Mouse (Mus musculus): Measurements from ENCODE around the gene Car15.

Gene Car15

DNA sequence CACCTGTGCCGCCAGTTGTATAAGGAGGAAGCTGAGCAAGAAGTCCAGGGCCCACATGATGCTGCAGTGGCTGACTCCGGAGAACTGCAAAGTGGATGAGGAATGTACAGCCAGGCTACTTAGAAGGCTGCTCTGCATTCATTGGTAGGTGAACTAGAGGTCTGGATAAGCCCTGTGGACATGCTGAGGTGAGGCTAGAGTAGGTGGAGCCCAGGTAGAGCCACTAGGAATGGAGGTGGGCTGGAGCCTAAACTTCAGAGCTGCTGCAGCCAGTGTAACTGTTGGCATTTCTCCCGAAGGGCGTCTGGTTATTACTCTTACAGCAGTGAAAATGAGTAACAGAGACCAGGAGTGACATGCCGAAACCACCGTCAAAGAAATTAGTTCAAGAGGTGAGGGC is at the start of gene Car15:
TSS of gene Car15 (minus strand) at position 314 of the 400 bp plus-strand sequence.
- DNase-seq, result peak; percentile 50

DNA sequence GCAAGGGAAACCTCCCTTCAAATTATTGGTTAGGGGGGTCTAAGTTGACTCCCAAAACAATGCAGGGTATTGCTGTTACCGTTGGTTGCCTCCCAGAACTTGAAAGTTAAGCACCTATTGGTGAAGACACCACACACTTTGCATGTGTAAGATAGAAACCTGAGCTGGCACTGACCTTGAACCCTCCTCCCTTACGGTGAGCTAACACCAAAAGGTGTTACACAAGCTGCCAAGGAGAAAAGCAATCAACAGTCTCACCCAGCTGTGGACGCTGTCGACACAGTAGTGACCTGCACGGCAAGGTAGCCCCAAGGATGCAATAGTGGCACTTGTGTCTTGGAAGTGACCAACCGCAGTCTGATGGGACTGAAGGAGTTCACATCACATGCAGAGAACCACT is 46.0 kb upstream of the Car15 start:
- DNase-seq, result no peak

DNA sequence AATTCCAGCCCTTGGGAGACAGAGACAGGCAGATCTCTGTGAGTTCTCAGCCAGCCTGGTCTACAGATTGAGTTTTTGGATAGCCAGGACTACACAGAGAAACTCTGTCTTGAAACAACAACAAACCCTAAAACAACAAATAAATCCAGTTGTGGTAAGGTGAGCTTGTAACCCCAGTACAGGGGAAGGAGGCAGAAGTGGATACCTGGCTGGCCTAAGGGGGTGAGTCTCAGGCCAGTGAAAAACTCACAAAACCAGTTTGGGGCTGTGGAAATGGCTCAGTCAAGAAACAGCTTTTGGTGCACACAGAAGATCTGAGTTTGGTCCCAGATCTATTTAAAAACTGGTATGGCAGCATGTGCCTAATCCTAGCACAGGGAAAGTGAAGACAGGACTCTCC is 44.0 kb upstream of the Car15 start:
- no peak for DNase-seq

DNA sequence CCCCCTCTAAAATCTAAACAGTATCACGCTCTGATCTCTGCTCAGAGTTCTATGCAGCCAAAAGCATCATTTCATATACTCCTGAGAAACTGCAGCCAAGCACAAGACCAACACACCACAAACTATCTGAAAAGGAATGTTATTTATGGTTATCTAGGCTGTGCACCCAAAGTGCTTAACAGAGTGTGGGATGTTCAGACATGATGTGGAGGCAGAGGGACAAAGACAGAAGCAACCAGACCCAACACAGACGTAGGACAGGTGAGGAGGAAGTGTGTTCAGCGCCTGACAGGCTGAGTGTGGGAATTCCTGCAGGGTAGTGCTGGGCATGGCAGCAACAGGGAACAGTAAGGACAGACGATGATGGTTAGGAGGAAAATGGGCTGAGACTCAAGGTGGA is 41.4 kb upstream of the Car15 start:
- DNase-seq, result no peak

DNA sequence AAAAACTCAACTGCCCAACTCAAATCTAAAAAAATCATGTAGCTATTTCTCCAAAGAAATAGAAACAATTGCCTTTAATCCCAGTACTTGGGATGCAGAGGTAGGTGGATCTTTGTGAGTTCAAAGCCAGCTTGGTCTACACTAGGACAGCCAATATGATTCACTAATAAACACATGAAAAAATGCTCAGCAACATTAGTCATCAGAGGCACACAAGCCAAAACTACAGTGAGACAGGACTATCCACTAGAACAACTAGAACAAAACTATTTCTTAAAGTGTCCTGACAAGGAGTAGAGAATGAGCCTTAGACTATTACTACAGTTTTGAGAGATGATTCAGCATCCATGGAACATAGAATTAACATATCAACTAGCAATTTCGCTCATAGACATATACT is 37.9 kb upstream of the Car15 start:
- DNase-seq, result no peak

DNA sequence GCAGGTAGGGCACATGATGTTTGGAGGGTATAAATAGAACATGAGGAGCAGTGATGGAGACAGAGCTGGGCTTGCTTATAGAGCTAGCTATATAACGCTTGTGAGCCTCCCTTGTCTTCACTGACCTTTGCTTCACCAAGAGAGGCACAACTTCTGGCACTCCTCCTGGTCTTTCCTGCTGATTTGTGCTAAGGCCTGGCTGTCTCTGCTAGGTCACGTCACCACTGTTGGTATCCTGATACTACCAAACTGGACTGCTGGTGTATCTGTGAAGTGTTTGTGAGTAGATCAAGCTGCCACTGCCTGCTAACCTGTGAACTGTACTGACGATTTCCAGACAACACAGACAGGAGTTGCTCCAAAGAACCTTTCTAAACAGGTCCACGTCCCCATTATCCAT is 37.0 kb upstream of the Car15 start:
- no peak for DNase-seq

DNA sequence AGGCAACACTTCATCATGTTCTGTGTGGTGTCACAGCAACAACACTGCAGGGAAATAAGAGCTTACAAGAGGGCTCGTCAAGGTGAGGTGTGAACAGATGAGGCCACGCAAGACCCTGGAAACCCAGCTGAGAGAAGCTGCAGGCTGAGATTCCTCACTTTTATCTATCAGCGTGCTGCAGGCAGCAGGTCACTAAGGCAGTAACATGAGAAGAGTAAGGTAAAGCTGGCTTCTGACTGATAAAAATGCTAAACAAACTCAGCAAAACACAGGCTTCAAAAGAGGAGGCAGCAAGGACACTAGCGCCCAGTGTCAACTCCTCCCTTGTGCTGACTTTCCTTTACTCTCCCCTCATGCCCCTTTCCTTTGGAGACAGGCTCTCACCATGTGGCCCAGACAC is 34.8 kb upstream of the Car15 start:
- DNase-seq, result no peak

DNA sequence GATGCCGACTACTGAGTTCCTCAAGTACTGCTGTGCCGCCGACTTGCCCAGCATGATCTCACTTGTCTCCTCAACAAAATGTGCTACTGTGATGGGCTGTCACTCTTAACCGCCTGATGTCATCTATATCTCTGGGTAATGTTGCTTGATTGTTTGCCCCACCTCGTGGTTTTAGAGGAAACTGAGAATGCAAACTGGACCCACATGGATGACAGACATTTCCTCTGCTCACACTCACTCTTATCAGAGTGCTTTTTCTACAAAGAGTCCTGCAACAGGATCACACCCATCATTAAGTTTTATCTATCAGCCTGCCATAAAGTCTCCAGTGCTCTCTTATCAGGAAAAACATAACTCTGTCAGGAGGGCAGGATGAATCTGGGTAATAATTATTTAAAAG is 33.1 kb upstream of the Car15 start:
- DNase-seq, result no peak

DNA sequence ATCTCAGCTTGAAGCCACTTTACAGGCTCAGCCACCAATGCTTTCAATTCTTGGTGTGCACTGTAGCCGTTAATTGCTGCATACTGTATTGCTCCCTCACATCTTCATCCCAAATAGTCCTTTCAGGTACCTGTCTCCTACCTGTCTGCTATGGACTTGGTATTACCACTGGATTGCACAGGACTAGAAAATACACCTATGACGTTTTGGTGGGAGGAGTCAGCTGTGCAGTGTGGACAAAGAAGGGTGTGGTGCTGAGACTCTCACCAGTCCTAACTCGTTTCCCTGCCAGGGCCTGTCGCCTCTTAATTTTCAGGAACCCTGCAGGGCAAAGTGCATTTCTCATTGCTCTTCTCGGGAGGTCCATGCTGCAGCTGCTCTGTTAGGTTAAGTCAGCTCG is 27.6 kb upstream of the Car15 start:
- peak; percentile 43 for DNase-seq

DNA sequence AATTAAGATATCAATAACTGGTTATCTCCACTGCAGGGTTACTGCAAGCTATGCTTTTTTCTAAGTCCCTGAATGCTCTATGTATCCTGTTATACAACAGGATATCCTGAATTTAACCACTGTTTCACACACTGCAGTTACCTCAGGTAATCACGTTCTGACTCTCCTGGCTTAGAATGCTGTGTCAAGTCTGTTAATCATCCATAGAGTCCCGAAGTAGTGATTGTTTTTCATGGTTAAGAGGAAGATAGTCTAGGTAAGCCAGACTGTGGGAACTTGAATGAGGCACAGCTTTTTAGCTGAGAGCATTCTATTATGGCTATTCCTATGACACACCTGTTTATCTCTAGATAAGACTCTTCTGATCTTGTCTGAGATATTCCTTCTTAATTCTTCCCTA is 27.1 kb upstream of the Car15 start:
- no peak for DNase-seq

DNA sequence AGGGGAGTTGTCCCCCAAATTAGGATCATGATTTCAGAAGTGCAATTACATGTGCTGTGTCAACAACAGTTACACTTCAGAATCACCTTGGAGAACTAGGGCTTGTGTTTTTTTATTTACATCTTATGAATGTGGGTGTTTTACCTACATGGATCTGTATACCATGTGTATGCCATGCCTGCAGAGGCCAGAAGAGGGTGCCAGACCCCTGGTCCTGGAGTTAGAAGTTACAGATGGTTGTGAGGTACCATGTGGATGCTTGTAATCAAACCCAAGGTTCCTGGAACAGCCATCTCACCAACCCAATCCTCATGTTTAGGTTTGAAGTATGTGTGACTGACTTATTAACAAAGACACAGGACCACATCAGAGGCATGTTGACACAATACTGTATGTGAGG is 20.4 kb upstream of the Car15 start:
- DNase-seq, result peak; percentile 38

DNA sequence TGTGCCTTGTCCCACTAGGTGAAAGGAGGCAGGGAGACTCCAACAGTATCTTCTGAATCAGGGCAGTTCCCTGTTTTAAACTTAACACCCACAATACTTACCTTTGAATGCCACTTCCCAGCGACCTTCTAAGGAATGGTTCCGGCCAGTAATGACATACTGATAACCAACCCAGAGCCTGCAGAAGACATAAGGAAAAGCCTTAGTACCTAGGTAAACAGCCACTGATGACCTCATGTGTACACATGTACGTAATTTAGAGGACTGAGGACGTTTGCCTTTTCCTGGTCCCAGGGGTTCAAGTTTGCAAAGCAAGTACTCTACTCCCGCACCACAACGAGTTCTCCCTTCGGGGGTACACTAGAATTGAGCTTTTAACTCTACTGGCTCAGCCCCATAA is 19.0 kb upstream of the Car15 start:
- DNase-seq, result no peak

DNA sequence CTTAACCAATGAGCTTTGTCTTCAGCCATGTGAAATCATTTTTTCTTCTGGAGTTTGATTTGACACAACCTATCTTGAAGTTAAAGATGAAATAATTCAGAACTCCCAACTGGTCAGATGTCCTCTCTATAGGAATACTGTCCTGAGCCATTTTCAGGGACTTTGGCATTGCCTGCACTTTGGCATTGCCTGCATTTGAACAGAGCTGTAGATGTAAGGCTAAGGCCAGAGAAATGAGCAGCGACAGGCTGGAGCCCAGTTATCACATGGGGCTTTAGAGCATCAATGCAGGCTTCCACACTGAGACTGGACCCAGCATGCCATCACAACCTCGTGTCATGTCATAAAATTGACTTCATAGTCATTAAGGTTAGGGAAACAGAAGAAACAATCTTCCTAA is 15.1 kb upstream of the Car15 start:
- no peak for DNase-seq

DNA sequence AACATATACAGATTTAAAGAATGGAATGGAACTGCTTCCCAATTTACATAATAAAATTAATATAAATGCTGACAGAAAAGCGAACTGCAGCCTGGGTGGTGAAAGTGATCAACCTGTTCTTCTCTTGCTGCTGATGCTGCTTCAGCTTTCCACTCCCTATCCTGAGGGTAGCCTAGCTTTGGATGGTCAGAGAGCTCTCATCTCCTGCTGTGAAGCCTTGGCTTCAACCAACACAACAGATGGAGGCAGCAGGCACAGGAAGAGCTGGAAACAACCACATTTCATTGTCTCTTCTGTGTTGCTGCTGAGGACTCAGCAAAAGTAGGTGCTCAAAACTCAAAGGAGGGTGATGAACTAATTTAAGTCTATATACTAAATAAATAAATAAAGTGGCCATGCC is 13.7 kb upstream of the Car15 start:
- DNase-seq, result no peak

DNA sequence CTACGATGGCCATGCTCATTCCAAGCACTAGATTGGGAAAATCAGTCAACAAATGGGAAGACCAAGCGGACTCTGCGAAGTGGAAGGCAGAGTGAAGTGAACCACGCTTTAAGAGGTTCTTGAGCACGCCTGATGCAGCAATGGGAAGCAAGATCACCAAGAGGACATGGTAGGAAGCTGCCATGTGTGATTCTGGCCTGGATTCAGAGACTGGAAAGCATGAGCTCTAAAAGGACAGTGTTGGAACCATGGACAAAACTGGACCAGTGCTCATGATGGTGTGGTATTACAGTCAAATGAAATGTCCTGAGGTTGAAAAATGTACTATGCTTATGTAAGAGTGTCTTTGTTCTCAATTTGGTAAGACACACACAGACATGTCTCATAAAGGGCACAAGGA is 13.2 kb upstream of the Car15 start:
- DNase-seq, result no peak

DNA sequence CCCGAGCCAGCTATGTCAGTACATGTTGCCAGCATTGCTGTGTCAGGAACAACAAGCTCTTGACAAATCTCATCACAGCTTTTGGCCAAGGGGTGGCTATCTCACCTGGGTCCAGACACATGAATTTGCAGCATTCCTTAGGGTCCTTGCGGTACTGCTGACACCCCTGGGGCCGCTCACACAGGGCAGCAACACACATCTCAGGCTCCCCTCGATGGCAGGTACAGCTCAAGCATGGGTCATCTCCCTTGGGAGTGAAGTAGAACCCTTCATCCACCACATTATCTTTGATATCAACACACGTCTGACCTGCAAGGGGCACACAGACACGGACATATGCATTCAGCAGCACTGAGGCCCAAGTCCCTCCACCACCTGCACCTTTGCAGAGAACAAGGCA is 11.3 kb upstream of the Car15 start:
- DNase-seq, result no peak

DNA sequence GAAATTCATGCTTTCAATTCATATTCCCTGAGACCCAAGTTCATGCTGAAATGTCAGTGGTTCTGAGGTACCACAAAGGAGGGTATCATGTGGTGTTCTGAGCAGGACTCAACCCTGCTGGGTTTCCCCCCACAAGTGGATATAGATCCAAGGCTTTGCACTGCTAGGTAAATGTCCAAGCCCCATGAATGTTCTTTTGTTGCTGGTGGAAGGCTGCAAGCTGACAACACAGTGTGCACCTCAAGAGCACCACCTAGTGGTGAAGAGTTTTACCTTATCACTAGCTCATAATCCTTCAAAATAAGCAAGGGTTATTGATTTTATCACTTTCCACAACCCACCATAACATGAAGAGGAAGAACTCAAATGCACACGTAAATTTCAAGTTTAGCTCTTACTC is 10.8 kb upstream of the Car15 start:
- peak; percentile 56 for DNase-seq

DNA sequence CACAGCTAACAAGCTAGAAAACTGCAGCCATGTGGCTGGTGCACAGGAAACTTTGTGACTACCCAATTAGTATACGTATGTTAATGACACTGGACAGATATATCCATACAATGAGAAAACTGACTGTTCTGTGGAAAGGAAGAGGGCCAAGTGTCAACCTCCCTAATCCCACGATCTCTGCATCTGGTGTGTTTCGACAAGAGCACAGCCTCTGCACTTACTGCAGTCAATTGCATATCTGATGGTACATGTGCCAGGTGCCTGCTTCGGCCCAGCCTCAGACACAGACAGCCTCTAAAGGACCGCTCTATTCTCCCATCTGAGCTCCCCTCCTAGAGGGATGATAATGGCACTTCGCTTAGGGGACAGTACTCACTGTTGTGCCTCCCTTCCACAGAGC is 10.3 kb upstream of the Car15 start:
- DNase-seq, result no peak

DNA sequence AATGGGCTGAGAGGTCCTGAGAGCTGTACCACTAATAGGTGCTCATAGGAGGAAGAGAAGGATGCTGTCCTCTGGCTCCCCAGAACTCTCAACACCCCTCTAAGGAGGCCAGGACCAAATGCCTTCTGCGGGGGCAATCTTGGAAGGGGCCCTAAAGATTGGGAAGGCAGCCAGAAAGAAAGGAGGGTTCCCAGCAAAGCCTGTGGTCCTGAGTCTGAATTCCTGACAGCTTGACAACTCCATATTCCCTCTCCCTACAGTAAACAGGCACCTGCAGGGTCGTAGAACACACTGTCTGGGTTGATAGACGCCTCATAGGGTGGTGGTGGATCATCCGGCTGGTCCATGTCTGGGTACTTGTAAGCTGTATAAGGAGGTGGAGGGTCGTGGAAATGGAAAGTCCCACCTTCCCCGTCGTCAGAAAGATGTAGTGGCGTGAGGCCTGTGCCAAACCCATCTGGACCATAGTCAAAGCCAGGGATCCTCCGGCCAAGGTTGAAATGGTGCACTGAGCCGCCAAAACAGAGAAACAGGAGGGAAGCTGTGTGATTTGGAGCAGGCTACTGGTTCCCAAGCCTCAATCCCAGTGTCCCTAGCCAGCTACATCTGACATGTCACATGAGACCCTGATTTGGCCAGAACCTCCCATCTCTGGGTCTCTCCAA is 5.7 kb upstream of the Car15 start:
- no peak for DNase-seq

DNA sequence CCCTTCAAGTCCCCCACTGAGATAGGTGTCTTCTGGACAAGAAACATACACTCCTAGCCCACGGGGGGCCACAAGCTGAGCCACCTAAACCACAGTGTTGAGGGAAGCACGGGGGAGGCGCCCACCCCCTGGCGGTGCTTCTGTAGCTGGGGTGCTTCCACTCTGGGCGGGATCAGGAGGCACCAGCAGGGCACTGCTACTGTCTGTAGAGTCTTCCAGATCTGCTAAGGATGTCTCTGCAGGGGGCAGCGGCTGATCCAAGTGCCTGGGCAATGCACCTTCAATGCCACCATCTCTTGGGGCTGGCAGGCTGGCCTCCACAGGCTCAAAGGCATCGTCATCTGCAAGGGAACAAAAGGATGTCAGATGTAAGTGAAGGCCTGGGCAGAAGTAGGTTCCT is 4.3 kb upstream of the Car15 start:
- no peak for DNase-seq

DNA sequence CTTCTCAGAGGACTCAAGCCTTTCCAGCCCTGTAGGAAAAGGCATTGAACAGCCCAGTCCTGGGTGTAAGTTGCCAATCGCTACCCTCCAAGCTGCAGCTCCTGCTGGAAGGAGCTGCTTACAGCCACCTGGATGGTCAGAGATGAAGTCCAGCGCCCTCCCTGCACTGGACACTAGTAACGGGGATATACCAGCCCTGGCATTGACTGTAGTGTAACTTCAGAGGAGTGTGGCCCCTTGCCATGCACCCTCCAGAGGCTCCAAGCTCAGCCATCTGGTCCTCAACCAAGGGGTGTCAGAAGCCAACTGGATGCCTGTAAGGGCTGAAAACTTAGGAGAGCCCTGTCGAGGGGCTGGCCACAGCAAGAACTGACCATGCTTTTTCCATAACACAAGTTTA is 1.8 kb upstream of the Car15 start:
- no peak for DNase-seq

DNA sequence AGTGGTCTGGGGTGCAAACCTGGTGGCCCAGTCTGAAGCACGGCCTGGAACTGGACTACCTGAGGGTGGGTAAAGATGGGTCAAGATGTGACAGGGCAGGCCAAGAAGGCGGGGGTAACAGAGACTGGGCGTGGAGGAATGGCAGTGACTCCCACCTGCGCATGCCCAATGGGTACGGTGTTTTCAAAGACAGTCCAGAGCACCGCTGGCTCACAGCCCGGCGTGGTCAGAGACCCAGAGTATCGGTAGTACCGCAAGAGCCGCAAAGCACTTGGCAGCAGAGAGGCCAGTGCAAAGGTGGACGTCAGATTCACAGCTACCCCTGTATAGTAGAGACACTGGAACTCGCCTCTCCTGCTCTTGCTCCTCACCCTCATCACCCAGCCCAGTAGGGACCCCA is 2.7 kb downstream of the Car15 start:
- peak; percentile 47 for DNase-seq

DNA sequence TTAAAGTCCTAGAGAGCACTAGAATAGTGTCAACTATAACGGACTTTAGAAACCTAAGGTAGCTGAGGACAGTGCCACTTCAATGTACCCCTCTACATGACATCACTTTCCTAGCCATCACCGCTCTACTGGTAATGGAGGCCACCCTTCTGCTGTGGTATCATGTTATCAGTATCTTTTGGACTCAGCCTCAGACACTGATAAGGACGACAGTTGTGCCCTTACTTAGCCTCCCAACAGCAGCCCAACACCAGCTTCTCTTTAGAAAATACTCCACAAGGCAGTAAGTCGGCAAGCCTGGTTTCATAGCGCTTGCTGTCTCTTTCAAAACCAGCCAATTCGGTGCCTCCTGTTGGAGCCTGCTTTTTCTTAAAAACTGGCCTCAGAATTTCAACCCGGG is 3.6 kb downstream of the Car15 start:
- DNase-seq, result no peak

DNA sequence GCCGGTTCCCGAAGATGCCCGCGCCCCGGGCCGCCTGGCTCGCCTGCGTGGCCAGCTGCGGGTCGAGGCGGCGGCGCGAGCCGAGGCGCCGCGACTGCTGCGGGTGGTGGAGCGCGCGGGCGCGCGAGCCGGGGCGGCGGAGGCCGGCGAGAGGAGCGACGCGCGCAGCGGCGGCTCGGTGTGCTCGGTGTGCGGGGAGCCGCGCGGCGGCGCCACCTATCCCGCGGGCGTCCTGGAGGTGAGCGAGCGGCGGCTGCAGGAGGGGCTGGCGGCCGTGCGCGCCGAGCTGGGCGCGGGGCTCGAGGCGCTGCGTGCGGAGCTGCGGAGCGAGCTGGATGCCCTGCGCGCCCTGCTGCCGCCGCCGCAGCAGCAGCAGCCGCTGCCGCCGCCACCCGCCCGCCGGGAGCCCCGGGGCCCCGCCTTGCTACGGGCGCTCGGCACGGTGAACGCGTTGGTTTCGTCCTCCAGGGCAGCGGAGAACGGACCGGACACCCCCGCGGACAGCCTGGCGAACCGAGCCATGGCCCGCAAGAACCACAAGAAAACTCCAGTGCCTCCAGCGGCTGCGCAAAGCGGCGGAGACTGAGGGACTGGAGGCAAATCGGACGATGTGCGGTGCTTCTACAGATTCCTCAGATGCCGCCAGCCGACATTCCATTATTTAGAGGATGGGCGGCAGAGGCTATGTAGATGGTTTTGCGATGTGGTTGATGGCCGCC is 4.3 kb downstream of the Car15 start:
- DNase-seq, result no peak

DNA sequence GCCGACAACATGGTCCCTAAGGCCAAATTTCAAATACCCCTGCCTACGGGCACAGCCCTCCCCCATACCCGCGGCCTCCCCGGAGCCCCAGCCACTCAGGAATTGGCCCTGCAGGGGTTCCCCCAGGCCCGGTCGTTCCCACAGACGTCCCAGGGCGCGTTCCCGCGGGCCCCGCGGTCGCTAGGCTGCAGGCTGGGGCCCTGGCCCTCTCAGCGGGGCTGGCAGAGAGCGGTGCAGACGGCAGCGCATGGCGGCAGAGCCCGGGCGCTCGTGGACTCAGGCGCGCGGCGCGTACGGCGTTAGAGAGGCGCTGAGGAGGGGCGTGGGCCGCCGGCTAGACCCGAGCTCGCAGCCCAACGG is 4.9 kb downstream of the Car15 start:
- no peak for DNase-seq

Measured in kidney, postnatal 14 days (tissue).